Mouse (Mus musculus): ENCODE measurements at regions not wholly inside any gene's neighbourhood (a gene's known extent, or its start where the extent isn't known, plus 50 kb on each side); places are given as distances from the start of the nearest gene placed in this dataset.

DNA sequence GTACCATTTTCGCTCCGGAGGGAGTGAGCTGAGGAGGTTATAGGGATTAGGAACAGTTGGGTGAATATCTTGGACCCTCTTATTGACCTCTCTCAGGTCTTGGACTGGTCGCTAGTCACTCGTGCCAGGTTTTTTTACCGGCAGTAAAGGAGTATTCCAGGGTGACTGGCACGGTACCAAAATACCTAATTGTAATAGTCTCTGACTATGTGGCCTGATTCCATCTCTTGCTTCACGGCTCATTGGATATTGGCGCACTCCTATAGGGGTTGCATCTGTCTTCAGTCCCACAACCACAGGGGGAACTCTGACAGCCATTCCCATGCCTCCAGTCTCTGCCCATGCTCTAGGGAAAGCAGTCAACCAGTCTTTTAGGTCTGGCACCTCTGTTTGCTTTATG, 1008.4 kb downstream of the Cntnap5b start:
- in situ Hi-C loops (cut with MboI, MseI) = loop anchor here (25.0 kb wide), 1 partner anchor 244 kb away; no protein-coding TSS in a partner anchor

GRCm38 (mm10) chr1:100787766-100788165, 1015.2 kb downstream of the Cntnap5b start:
- in situ Hi-C loops (cut with MboI, MseI) = loop anchor here (25.0 kb wide), 1 partner anchor 250 kb away; no protein-coding TSS in a partner anchor

DNA sequence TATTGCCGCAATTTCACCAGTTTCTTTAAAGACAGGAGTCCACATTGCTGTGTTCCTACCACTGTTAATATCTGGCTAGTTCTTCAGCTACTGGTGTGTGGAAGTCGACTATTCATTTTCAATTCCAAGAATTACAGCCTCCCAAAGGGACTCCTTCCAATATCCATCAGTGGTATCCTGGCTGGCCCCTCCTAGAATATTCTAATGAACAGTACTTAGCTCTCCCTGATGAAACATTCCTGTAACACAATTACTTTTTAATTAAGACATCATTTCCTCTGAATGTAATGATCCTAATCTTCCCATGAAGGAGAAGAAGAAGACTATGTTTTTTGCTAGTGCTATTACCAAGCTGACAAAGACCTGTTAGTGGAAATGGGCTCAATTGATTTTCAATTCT, 1028.5 kb downstream of the Cntnap5b start:
- in situ Hi-C loops (cut with MboI, MseI) = no loop called here

Data from T-helper 2 cell (primary cell).